Mouse (Mus musculus): ENCODE measurements around the gene Fgf14. TPM values are rescaled to one million over a fixed set of nuclear protein-coding genes. Genes with fewer than 3 reads are reported as not detected.
"Not testable (repeated sequence)": the region's sequence is repeated elsewhere in the genome, so short reads cannot be mapped to it uniquely, and the experiment has no call there.

Gene Fgf14
- total RNA-seq, 2 experiments from 2014 or later, result 35.8 to 39.1 TPM

GRCm38 (mm10) chr14:124576571-124576970, 100.4 kb downstream of the Fgf14 start:
- DNase-seq (ENCODE audit: low spot score in 2 of 2), result no peak
- Histone ChIP-seq H3K27ac (no peak overlapping the region), H3K4me3 (no peak overlapping the region)
- no peak for TF ChIP-seq CTCF (conservative IDR thresholded peaks at IDR 0.05)

GRCm38 (mm10) chr14:124575130-124575885, 101.6 kb downstream of the Fgf14 start:
- DNase-seq (ENCODE audit: low spot score in 2 of 2), result peak; percentile 18 to 50
- H3K4me3 ChIP-seq, result no peak overlapping the region
- H3K27ac ChIP-seq, result peak overlapping the region; percentile 67
- no peak for TF ChIP-seq CTCF (conservative IDR thresholded peaks at IDR 0.05)

GRCm38 (mm10) chr14:124566445-124566844, 110.5 kb downstream of the Fgf14 start:
- H3K27ac ChIP-seq, result peak overlapping the region; percentile 70
- H3K4me3 ChIP-seq, result no peak overlapping the region
- TF ChIP-seq CTCF (conservative IDR thresholded peaks at IDR 0.05), result no peak
- DNase-seq (ENCODE audit: low spot score in 2 of 2), result no peak

DNA sequence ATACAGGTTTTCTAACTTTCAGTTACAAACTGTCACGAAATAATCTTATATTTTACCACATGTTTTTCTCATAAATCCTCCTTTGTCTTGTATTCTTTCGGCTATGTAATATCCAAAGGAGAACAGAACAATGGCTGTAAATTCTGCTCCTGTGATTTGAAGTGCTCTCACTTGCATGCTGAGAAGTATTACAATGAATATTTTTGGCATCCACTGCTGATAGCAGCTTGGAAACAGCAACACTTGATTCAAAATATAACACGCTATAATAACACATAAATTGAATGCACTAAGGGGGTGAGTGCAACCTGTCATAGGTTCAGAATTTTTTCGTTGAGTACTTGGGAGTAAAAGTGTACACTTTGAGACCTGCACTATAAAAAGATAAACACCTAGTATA, 115.4 kb downstream of the Fgf14 start:
- TF ChIP-seq CTCF (conservative IDR thresholded peaks at IDR 0.05), result no peak
- DNase-seq (ENCODE audit: low spot score in 2 of 2), result no peak
- Histone ChIP-seq H3K4me3 (no peak overlapping the region), H3K27ac (peak overlapping the region; percentile 52)

DNA sequence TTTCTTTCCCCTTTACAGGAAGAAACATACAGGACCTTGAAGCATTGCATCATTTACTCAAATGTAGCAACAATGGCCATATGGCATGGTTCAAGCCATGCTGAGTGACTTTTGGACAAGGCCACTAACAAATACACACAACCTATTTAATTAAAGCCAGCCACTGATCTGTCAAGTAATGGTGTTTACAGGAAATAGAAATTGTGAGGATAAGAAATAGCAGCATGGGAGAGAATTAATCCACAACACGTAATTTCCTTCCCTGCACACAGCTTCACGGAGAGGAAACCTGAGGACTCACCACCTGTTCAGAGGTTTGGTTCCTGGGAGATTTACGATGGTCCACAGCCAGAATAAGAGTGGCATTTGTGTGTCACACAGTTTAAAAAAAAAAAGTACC, 140.8 kb downstream of the Fgf14 start:
- H3K27ac ChIP-seq, result no peak overlapping the region
- no peak overlapping the region for H3K4me3 ChIP-seq
- no peak for TF ChIP-seq CTCF (conservative IDR thresholded peaks at IDR 0.05)
- DNase-seq (ENCODE audit: low spot score in 2 of 2), result no peak

GRCm38 (mm10) chr14:124535376-124535775, 141.6 kb downstream of the Fgf14 start:
- not testable (repeated sequence) for H3K27ac ChIP-seq; DNase-seq (ENCODE audit: low spot score in 2 of 2); H3K4me3 ChIP-seq

DNA sequence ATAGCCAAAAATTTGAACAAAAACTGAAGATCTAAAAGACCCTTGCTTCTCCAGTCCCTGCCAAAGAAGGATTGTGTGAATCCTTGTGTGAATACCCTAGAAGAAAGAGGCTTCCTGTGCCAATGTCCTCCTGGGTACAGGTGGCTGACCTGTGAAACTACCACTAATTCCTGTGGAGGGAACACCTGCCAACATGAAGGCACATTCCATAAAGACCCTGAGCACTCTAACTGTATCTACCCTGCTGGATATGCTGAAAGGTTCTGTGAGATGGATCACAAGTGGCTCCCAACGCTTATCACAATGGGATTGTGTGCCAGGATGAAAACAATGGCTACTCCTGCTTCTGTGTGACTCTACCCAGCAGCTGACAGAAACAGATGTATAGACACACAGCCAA, 144.9 kb downstream of the Fgf14 start:
- no peak overlapping the region for H3K27ac ChIP-seq
- no peak overlapping the region for H3K4me3 ChIP-seq
- TF ChIP-seq CTCF (conservative IDR thresholded peaks at IDR 0.05), result no peak
- no peak for DNase-seq (ENCODE audit: low spot score in 2 of 2)

- Histone ChIP-seq H3K27ac (no peak overlapping the region), H3K4me3 (no peak overlapping the region)
- no peak for DNase-seq (ENCODE audit: low spot score in 2 of 2)
- TF ChIP-seq CTCF (conservative IDR thresholded peaks at IDR 0.05), result no peak
These were observed 164.9 kb downstream of the Fgf14 start for GRCm38 (mm10) chr14:124512009-124512408.

GRCm38 (mm10) chr14:124488971-124489370, 188.0 kb downstream of the Fgf14 start:
- Histone ChIP-seq H3K27ac (no peak overlapping the region), H3K4me3 (no peak overlapping the region)
- DNase-seq (ENCODE audit: low spot score in 2 of 2), result no peak
- no peak for TF ChIP-seq CTCF (conservative IDR thresholded peaks at IDR 0.05)

DNA sequence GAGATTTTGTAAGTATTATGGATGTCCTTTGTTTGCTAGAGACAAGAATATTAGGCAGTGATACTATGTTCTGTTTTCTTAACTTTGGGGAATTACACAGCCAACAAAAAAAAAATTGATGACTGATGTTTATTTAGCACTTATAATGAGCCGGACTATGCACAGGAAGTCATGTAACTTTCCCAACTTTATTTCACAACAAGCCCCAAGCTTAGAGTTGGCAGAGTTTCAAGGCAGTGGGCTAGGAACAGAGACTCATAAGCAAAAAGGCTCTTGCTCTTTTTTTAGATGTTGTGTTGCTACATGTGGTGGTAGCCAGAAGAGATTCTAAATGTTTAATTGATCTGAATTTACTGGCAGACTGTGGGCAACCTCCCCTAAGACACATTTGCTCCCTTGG, 191.7 kb downstream of the Fgf14 start:
- Histone ChIP-seq H3K27ac (no peak overlapping the region), H3K4me3 (no peak overlapping the region)
- DNase-seq (ENCODE audit: low spot score in 2 of 2), result no peak
- TF ChIP-seq CTCF (conservative IDR thresholded peaks at IDR 0.05), result no peak

GRCm38 (mm10) chr14:124474066-124474667, 202.8 kb downstream of the Fgf14 start:
- no peak for DNase-seq (ENCODE audit: low spot score in 2 of 2)
- Histone ChIP-seq H3K4me3 (no peak overlapping the region), H3K27ac (no peak overlapping the region)
- TF ChIP-seq CTCF (conservative IDR thresholded peaks at IDR 0.05), result no peak

DNA sequence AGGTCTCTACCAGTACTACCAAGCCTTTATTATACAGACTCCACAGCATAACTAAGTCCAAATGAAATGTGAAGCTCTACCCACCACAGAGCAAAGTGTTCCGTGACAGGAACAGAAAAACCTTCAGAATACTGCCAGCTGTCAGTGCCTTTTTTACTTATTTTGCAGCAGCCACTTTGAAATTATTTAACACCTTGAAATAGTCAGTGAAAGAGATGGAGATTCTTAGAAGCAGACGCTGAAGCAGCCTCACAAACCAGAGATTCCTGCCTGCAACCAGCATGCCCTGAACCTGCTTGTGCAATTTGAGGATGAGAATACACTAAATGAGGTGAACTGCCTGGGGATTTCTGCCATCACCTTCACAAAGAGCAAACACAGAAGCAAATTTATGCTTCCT, 206.0 kb downstream of the Fgf14 start:
- DNase-seq (ENCODE audit: low spot score in 2 of 2), result no peak
- TF ChIP-seq CTCF (conservative IDR thresholded peaks at IDR 0.05), result no peak
- Histone ChIP-seq H3K4me3 (no peak overlapping the region), H3K27ac (no peak overlapping the region)

- TF ChIP-seq CTCF (conservative IDR thresholded peaks at IDR 0.05), result no peak
- no peak for DNase-seq (ENCODE audit: low spot score in 2 of 2)
- Histone ChIP-seq H3K4me3 (no peak overlapping the region), H3K27ac (no peak overlapping the region)
These were observed 221.8 kb downstream of the Fgf14 start for GRCm38 (mm10) chr14:124455120-124455519.
